Mouse (Mus musculus) heart, embryonic 11.5 days (tissue): ENCODE results near the gene Ubxn11. TPM values are rescaled to one million over a fixed set of nuclear protein-coding genes. Genes with fewer than 3 reads are reported as not detected.

Experiments used
- ATAC-seq: fragments of 200-750 bp; cut with Nextera tagmentation; replicated peaks from 2 replicates; pipeline ENCODE4 v1.8.0; 2017; ENCODE audit warnings: moderate library complexity; ENCODE audit not compliant: insufficient number of reproducible peaks, low FRiP score, low TSS enrichment
- H3K27ac ChIP-seq: fragments of 300-500 bp; sonication (generic); 2 replicates; pipeline ENCODE4 v1.5.1; 2014; ENCODE audit warnings: mild to moderate bottlenecking, low read depth, low read length
- H3K27me3 ChIP-seq: fragments of 300-500 bp; sonication (generic); 2 replicates; pipeline ENCODE4 v1.6.1; 2014; ENCODE audit warnings: mild to moderate bottlenecking, low read length, mixed read lengths; ENCODE audit not compliant: control insufficient read depth, insufficient read depth
- H3K36me3 ChIP-seq: fragments of 300-500 bp; sonication (generic); 2 replicates; pipeline ENCODE4 v1.6.1; 2014; ENCODE audit warnings: mild to moderate bottlenecking, low read length, moderate library complexity, mixed read lengths; ENCODE audit not compliant: control insufficient read depth, insufficient read depth
- H3K4me1 ChIP-seq: fragments of 300-500 bp; sonication (generic); 2 replicates; pipeline ENCODE4 v1.6.1; 2014; ENCODE audit warnings: low read length; ENCODE audit not compliant: control insufficient read depth, insufficient read depth
- H3K4me2 ChIP-seq: fragments of 300-500 bp; sonication (generic); 2 replicates; pipeline ENCODE4 v1.6.1; 2014; ENCODE audit warnings: mild to moderate bottlenecking, moderate library complexity
- H3K4me3 ChIP-seq: fragments of 300-500 bp; sonication (generic); 2 replicates; pipeline ENCODE4 v1.5.1; 2014; ENCODE audit warnings: low read depth, low read length
- H3K9ac ChIP-seq: fragments of 300-500 bp; sonication (generic); 2 replicates; pipeline ENCODE4 v1.6.1; 2014; ENCODE audit warnings: mild to moderate bottlenecking, low read depth, low read length, moderate library complexity
- H3K9me3 ChIP-seq: fragments of 300-500 bp; sonication (generic); replicated peaks from 2 replicates; pipeline ENCODE4 v1.6.1; 2016; ENCODE audit warnings: low read length; ENCODE audit not compliant: control insufficient read depth
- WGBS: fragments of 180-500 bp; shearing (Covaris S2); extraction: QIAGEN DNeasy Blood & Tissue Kit; methylation state at CpG from one replicate; pipeline ENCODE4 v1.1.7; 2014; ENCODE audit not compliant: insufficient replicate concordance; 5-methylcytosine and 5-hydroxymethylcytosine counted together
- polyA plus RNA-seq: library from polyadenylated mRNA; unstranded; fragments of >200 nt; fragmentation: Nextera tagmentation; extraction: Ambion mirVana; gene quantifications from 2 replicates; pipeline ENCODE4 v1.2.1, GENCODE M21; 2014

Gene Ubxn11
- polyA plus RNA-seq, 1 experiment from 2014 or later, result 2.0 TPM

DNA sequence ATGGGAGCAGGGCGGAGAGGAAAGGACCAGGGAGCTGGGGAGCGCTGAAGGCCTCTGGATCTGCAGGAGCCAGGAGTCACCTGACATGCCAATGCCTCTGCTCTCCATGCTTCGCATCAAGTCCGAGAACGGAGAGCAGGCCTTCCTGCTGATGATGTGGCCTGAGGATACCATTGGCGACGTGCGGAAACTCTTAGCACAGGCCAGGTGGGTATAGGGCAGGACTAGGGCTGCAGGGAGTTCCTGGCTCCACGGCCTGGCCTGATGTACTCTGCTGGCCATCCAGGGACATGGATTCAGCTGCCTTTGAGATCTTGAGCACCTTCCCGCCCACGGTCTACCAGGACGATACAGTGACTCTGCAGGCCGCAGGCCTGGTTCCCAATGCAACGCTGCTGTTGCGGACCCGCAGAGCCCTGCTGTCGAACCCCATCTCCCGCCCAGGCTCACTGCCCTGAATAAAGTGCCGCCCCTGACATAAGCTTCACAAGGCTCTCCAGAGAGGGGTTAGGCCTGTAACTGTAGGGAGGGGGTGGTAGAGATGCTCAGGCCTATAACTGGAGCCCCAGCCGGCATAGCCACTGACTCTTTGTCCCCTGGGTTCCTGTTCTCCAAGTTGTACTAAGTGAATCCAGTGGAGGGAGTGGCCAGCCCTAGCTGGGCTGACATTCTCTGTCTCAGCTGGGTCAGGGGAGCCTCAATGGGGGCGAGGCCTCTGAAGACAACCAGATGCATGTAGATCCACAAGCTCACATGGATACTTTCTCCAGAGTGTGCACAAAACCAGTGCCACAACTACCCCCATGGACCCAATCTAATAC, 24.1 kb downstream of the Ubxn11 start:
- H3K9me3 ChIP-seq, result no peaks in the 10 kb centered on the region
- peaks cover 24% of the 10 kb centered on the region for H3K4me1 ChIP-seq
- peaks cover 3% of the 10 kb centered on the region for H3K36me3 ChIP-seq
- no peak overlapping the region for H3K27ac ChIP-seq
- no peak overlapping the region for H3K4me2 ChIP-seq
- 80% methylated on average over 21 of the region's 21 CpGs for WGBS
- peak overlapping the region; percentile 43; the same call in 1 of the 2 replicates for H3K9ac ChIP-seq
- H3K27me3 ChIP-seq, result no peaks in the 10 kb centered on the region
- H3K4me3 ChIP-seq, result no peak overlapping the region
- no peak for ATAC-seq

DNA sequence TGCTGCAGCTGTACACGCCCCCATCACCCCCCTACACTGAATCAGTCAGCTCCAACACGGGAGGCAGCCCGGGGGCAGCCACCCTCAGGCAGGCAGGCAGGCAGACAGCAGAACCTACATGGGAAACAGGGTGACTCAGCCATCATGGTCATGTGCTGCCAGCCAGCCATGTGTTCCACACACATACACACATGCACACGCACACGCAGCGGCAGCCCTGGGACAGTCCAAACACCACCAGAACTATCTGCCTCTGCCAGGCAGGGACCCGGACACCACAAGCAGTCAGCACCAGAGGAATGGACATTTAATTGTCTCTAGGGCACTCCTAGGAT, 24.7 kb downstream of the Ubxn11 start:
- Histone ChIP-seq H3K4me1 (peaks cover 24% of the 10 kb centered on the region), H3K9ac (peak overlapping the region; percentile 46; the same call in 1 of the 2 replicates)

DNA sequence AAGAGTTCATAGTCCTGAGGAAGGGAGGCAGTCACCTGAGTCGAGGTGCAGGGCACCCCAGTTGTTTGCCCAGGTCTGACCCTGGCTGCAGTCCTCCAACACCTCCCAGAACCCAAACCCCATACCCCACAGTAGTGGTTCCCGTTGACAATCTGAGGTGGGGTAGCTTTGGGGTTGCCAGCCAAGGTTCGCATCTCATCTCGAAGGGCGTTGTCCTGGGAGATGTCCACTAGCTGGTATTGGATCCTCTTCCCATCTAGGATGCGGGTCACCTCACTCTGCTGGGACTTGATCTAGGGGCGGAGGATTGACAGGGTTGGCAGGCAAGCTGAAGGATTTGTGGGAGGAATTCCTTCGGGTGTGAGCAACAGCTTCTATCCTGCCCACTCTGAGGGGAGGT, 25.4 kb downstream of the Ubxn11 start:
- Histone ChIP-seq H3K4me2 (peak overlapping the region; percentile 81), H3K27ac (peak overlapping the region; percentile 86; the same call in 1 of the 2 replicates), H3K9me3 (no peaks in the 10 kb centered on the region), H3K9ac (peak overlapping the region; percentile 89), H3K4me3 (peak overlapping the region; percentile 89), H3K36me3 (peaks cover 3% of the 10 kb centered on the region), H3K27me3 (no peaks in the 10 kb centered on the region), H3K4me1 (peaks cover 27% of the 10 kb centered on the region)
- 55% methylated on average over 8 of the region's 8 CpGs for WGBS
- no peak for ATAC-seq

More for the DNA sequence above, 24.7 kb downstream of the Ubxn11 start:
- Histone ChIP-seq H3K9me3 (no peaks in the 10 kb centered on the region), H3K4me2 (peak overlapping the region; percentile 81; the same call in 1 of the 2 replicates), H3K36me3 (peaks cover 3% of the 10 kb centered on the region), H3K27ac (no peak overlapping the region), H3K27me3 (no peaks in the 10 kb centered on the region), H3K4me3 (no peak overlapping the region)
- 83% methylated on average over 7 of the region's 7 CpGs for WGBS
- no peak for ATAC-seq

DNA sequence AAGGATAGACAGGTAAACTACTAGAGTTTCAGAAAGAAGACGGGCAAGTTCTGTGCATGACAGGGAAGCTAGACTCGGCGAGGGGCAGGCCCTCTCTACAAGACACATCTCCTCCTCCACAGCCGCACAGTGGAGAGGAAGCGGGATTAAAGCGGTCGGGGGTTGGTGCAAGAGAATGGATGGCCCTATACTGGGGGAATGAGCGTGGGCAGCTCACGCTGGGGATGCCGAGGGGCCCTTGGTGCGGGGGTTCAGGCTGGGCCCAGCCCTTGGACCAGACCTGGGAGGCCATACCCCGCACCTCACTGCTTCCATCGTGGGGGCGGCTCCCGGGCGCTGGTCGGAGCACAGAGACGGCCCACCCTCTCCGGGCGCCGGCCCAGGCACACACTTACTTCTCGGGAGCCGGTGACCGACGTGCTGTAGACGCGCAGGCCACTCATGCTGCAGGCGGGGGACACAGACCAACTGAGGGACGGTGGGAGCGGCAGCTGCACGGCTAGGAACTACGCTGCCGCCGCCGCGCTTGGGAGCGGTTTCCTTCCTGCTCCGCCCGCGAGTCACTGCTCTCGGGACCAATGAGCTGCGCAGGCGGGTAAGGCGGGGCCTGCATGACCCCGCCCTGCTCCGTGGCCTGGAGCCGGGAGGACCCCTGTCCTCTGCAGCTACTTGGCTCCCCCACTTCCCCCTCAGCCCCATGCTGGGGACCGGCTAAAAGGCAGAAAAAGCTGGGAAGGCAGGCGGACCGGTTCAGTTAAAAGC, 26.0 kb downstream of the Ubxn11 start, which contains the start of gene Sh3bgrl3:
Gene Sh3bgrl3, minus strand, starts transcription at position 569 of the 762 bp plus-strand sequence.
- peak; percentile 85 for ATAC-seq
- Histone ChIP-seq H3K4me2 (peak within 1 kb of the TSS; percentile 81), H3K4me3 (peak within 1 kb of the TSS; percentile 89), H3K4me1 (peaks cover 27% of the 10 kb centered on the region), H3K36me3 (peaks cover 3% of the 10 kb centered on the region), H3K9me3 (no peaks in the 10 kb centered on the region), H3K27ac (peak within 1 kb of the TSS; percentile 86), H3K27me3 (no peaks in the 10 kb centered on the region), H3K9ac (peak within 1 kb of the TSS; percentile 89)
- WGBS, result 0% methylated on average over 50 of the region's 50 CpGs

DNA sequence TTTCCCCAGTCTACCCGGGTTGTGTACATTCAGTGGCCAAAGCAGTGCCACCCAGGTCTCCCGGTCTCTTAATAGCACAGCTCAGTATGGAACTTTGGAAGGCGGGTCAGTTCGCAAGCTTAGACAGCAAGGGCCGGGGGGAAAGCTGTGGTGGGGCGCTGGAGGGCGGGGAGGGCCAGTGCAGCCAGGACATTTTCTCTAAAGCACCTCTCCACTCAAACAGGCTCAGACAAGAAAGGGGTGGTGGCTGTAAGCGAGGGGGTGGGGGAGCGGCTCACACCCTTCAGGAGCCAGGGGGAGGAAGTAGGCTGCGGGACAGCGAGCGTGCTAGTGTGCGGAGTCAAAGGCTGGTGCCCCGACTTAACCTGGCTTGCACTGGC, 26.6 kb downstream of the Ubxn11 start:
- 1% methylated on average over 14 of the region's 14 CpGs for WGBS
- H3K27ac ChIP-seq, result peak overlapping the region; percentile 86
- H3K4me1 ChIP-seq, result peaks cover 27% of the 10 kb centered on the region
- peaks cover 3% of the 10 kb centered on the region for H3K36me3 ChIP-seq
- peak; percentile 44 for ATAC-seq
- peak overlapping the region; percentile 81 for H3K4me2 ChIP-seq
- H3K27me3 ChIP-seq, result no peaks in the 10 kb centered on the region
- peak overlapping the region; percentile 89 for H3K4me3 ChIP-seq
- peak overlapping the region; percentile 89 for H3K9ac ChIP-seq
- no peaks in the 10 kb centered on the region for H3K9me3 ChIP-seq

DNA sequence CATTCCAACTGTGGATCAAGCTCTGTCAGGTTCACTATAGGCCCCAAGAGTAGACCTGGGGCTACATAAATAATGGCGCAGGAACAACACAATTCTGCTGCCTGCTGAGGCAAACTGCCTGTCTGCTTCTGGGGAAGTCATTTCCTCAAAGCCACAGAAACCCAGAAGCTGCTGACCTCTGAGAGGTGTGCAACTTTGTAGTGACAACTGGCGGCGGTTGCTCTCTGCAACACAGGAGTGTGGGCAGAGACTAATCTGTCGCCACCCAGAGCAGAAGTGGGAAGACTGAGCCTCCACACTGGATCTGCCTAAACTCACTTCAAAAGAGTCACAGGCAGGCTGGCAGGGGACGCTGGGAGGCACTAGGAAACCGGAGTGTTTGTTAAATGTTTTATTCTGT, 27.1 kb downstream of the Ubxn11 start:
- Histone ChIP-seq H3K9me3 (no peaks in the 10 kb centered on the region), H3K36me3 (peaks cover 3% of the 10 kb centered on the region), H3K9ac (peak overlapping the region; percentile 89; the same call in 1 of the 2 replicates), H3K4me3 (peak overlapping the region; percentile 89; the same call in 1 of the 2 replicates), H3K27me3 (no peaks in the 10 kb centered on the region), H3K4me2 (peak overlapping the region; percentile 81), H3K27ac (peak overlapping the region; percentile 86), H3K4me1 (peaks cover 23% of the 10 kb centered on the region)
- ATAC-seq, result no peak
- 25% methylated on average over 6 of the region's 6 CpGs for whole genome bisulfite sequencing

DNA sequence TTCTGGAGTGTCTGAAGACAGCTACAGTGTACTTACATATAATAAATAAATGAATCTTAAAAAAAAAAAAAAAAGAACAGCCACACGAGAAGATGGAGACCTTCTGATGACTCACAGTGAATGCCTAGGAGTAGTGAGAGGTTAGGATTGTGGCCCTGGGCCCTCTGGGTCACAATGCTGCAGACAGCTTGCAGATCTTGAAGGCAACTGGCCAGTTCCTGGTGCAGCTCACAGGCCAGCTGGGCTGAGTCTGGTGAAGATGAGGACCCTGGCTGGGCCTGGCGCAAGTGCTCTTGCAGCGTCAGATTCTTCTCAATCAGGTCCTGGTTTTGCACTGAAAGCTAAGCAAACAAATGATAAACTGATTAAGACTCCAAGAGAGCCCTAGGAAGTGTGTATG, 29.7 kb downstream of the Ubxn11 start:
- H3K27me3 ChIP-seq, result no peaks in the 10 kb centered on the region
- WGBS, result 69% methylated on average over 3 of the region's 3 CpGs
- ATAC-seq, result no peak

DNA sequence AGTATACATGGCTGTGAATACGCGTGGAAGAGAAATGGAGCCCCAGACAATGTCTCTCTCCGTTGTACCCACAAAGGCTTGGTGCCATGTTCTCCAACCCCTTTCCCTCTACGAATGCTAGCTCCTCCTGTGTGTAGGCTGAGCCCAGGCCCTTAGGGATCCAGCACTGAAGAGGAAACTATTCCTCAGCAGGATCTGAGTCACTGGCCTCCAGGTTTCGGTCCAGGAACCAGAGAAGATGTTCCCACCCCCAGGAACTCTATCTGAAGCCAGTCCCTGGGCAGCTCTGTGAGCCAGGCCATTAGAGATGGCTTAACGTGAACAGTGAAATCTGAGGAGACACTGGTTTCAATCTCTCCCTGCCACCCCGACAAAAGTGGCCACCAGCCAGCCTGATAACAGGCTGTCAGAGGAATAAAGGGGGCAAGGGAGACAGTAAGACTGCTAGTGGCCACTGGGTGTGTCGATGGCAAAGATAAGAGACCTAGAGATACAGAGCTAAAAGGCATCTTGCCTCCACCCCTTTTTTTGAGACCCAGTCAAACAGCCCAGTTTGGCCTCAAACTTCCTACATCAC, 30.2 kb downstream of the Ubxn11 start:
- Histone ChIP-seq H3K9me3 (no peaks in the 10 kb centered on the region), H3K27ac (no peak overlapping the region), H3K9ac (no peak overlapping the region), H3K36me3 (peaks cover 3% of the 10 kb centered on the region; the same call in 1 of the 2 replicates), H3K4me2 (no peak overlapping the region), H3K4me3 (no peak overlapping the region), H3K4me1 (peaks cover 28% of the 10 kb centered on the region), H3K27me3 (no peaks in the 10 kb centered on the region)
- no peak for ATAC-seq
- WGBS, result 57% methylated on average over 8 of the region's 8 CpGs

More for the DNA sequence above, 29.7 kb downstream of the Ubxn11 start:
- Histone ChIP-seq H3K4me2 (no peak overlapping the region), H3K4me1 (peaks cover 29% of the 10 kb centered on the region), H3K9me3 (no peaks in the 10 kb centered on the region), H3K4me3 (no peak overlapping the region), H3K27ac (no peak overlapping the region), H3K36me3 (peaks cover 3% of the 10 kb centered on the region), H3K9ac (no peak overlapping the region)
